Mouse (Mus musculus) testis, adult 2 months (tissue): ENCODE results near the gene Phactr4.

Source experiments
- CTCF ChIP-seq: fragments of 200-500 bp; IDR thresholded peaks from 2 replicates; pipeline ENCODE4 v1.5.1; 2012; ENCODE audit warnings: low read depth, mild to moderate bottlenecking, inconsistent platforms, low read length, moderate library complexity; ENCODE audit not compliant: control insufficient read depth, insufficient read depth, insufficient replicate concordance
- POLR2A ChIP-seq: fragments of 200-500 bp; IDR thresholded peaks from 2 replicates; pipeline ENCODE4 v1.6.1; 2012; ENCODE audit warnings: low read depth, mild to moderate bottlenecking, inconsistent platforms, low read length, moderate library complexity; ENCODE audit not compliant: control insufficient read depth

DNA sequence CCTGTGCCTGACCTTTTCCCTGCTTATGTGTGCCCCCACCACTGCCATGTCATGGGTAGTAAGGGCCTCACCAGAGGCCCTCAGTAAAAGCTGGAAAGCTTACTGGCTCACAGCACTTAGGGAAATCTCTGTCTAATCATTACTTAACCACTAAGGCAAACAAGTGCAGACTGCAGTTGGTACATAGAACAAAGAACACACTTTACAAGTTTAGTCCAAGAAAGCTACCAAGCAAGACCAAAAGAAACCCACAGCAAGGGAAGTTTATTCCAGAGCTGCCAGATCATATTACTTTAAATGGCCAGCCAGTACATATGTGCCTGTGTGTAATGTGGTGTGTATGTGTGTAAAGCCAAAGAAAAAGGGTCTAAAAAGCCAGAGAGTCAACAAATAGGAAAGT is 6.3 kb downstream of the Phactr4 start:
- no peak for TF ChIP-seq CTCF
- no peak for TF ChIP-seq POLR2A
